Mouse (Mus musculus): ENCODE measurements around the gene Slc13a3.

Gene Slc13a3

GRCm38 (mm10) chr2:165413884-165414283 is 59.1 kb downstream of the Slc13a3 start:
- DNase-seq (ENCODE audit: low spot score) = no peak

DNA sequence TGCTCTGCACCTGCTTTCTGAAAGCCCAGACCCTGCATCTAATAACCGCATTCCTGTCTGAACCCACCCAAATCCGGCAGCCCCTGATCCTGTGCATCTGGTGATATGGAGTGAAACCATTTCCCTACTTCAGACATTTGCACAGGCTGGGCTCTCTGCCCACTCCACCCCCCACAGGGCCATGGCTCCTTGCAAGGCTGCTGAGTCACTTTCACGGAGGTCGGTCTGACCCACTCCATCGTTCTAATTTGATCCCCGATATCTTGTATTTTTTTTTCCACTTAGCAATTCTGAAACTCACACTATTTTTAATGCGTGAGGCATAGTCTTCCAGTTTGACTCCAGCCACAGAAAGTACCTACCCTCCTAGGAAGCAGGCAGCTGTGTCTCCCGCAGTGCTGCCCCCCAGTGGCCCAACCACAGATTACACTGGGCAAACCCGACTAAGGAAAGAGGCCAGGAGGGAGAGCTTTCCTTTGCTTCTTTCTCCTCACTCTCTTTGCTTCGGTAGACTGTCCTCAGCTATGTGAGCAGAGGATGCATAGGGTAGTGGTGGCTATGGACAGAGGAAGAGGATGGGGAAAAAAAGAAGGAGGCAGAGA is 65.2 kb downstream of the Slc13a3 start:
- peak; percentile 55 for DNase-seq (ENCODE audit: low spot score)

DNA sequence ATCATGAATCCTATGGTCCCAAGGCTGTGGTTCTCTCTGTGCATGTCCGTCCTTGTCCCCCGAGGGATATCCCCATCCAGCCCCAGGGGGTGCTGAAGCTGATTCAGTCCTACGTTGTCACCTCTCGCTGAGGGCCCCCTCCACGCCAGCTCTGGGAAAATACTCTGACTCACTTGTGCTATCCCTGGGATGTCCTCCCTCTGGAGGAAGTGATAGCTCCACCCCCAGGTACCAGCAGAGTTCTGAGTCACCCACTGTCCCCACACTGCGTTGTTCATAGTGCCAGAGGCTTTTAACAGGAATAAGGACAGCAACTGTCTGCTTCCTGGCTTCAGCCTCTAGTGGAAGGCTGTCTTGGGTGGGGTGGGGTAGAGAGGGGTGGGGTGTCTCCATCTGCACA is 67.7 kb downstream of the Slc13a3 start:
- DNase-seq (ENCODE audit: low spot score) = no peak

DNA sequence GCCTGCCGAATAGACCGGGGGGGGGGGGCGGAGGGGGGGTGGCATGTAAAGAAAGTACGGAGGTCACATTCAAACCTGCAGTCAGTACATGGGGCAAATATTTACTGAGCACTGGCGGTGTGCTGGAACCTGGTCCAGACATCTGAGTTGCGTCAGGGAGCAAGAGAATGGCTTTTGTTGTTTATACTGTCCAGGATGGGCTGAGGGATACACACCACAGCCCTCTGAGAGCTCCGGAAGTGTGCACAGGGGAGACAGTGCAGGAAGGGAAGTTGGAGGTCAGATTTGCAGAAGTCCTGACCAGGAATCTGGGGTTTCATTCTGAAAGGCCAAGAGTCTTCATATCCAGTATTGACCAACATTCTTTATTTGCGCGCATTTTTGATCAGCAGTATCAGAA is 68.1 kb downstream of the Slc13a3 start:
- no peak for DNase-seq (ENCODE audit: low spot score)

DNA sequence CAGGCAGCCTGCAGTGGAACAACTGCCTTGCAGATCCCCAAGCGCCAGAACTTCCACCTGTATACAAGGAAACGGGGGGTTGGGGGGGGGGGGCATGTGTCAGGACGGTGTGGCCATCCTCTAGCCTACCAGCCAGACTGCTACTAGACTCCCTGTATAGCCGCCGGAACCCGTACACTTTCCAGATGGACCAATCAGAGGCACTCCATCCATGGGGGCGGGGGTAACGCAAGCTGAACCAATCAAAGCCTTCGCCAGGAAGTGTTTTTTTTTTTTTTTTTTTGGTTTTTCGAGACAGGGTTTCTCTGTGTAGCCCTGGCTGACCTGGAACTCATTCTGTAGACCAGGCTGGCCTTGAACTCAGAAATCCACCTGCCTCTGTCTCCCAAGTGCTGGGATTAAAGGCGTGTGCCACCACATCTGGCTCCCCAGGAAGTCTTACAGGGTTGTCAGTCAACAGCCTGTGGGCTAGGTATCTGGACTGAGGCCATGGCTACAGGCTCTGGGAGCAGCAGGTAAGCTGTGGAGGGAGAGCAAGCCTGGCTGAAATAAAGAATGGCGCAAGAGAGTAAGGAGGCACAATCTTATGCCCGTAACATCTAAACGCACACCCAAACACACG is 74.8 kb downstream of the Slc13a3 start:
- DNase-seq (ENCODE audit: low spot score) = no peak

GRCm38 (mm10) chr2:165397502-165398163 is 75.4 kb downstream of the Slc13a3 start:
- no peak for DNase-seq (ENCODE audit: low spot score)

- no peak for DNase-seq (ENCODE audit: low spot score)
Measured at GRCm38 (mm10) chr2:165396831-165397501, 76.1 kb downstream of the Slc13a3 start.

DNA sequence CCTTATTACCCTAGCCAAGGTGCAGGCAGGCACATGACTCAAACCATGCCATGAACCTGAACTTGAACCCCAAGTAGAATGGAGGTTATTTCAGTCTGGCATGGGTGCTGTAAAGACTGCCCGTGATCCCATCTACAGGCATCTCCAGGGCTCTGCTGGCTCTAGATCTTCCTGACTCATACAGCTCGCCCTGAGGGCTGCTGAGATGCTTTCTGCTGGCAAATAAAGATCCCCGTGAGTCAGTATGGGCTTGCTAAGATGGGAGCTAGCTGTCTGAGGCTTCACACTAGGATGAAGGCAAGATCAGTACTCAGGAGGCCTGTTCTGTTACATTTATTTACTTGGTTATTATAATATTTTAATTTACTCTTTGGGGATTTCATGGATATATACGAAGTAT is 80.9 kb downstream of the Slc13a3 start:
- no peak for DNase-seq (ENCODE audit: low spot score)

GRCm38 (mm10) chr2:165391561-165391960 is 81.5 kb downstream of the Slc13a3 start:
- no peak for DNase-seq (ENCODE audit: low spot score)

GRCm38 (mm10) chr2:165389299-165389952 is 83.6 kb downstream of the Slc13a3 start:
- DNase-seq (ENCODE audit: low spot score) = no peak

DNA sequence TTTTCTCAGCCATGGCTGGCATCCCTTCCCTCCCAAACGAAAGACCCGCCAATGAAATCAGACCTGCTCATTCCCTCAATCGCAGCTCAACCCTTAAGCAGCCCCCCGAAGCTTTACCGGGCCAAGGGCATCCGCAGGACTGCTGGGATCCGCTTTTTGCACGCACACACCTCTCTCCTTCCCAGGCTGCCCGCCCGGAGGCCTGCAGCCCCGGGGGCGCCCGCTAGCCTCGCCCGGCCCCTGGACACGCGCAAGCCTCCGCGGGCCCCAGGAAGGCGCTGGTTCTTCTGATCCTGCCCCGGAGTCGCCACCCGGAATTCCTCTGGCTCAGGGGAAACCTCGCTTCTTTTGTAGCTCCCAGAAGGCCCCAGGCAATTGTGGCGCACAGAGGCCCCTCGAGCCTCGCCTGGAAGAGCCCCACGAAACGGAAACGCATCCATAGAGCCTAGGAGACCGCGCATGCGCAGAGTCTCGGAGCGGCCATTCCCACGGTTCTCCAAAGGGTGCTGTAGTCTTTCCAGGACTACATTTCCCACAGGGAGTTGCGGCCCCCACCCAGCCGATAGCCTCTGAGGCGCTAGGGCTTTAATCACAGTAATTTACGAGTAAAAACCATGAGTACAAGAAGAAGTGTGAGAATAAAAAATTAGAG is 85.1 kb downstream of the Slc13a3 start, which contains the start of gene Zfp334:
Gene Zfp334, minus strand, starts transcription at position 416 of the 652 bp plus-strand sequence.
- DNase-seq (ENCODE audit: low spot score) = peak; percentile 96

DNA sequence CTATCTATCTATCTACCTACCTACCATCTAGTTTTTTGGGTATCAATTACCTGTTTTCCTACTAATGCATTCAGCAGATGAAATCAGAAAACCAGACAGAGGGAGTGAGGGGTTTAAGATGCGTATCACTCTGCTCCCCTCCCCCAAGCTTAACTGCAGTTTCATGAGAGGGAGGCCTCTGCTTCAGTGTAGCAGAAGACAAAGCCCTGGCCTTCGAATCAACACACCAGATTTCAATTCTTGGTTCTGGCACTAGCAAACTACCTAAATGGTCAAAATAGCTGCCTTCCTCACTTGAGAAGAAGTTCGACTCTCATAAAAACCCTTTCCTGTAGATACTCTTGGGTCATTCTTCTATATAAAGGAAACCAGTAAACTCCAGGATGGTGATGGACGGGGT is 85.7 kb downstream of the Slc13a3 start:
- no peak for DNase-seq (ENCODE audit: low spot score)

DNA sequence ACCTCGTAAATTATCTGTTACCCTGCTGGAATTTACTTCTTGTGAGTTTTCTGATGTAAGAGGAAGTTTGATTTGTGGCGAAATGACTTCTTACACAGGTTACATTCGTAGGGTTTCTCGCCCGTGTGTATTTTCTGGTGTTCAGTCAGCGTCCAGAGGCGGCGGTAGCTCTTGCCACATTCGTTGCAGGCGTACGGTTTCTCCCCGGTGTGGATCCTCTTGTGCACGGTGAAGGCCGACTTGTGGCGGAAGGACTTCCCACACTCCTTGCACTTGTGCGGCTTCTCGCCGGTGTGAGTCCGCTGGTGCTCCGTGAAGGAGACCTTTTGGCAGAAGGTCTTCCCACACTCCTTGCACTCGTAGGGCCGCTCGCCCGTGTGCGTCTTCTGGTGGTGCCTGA is 93.0 kb downstream of the Slc13a3 start:
- DNase-seq (ENCODE audit: low spot score) = no peak

GRCm38 (mm10) chr2:165376001-165376400 is 97.0 kb downstream of the Slc13a3 start:
- no peak for DNase-seq (ENCODE audit: low spot score)

DNA sequence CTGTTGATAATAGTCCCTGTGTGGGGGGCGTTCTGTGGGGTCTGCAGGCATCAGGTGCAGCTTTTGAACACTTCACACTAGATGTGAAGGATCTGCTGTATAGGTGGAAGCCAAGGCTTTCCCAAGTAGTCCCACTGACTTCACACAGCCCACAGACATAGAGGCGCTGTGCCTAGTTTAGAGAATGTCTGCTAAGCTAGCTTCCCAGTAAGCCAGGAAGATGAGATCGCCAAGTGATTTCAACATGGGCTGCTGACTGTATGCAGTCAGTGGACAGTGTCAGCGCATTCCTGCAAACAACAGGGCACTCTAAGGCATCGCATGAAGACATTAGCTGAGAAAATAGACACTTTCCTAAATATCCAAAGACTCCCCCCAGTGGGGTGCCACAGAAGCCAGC is 97.6 kb downstream of the Slc13a3 start:
- DNase-seq (ENCODE audit: low spot score) = no peak

DNA sequence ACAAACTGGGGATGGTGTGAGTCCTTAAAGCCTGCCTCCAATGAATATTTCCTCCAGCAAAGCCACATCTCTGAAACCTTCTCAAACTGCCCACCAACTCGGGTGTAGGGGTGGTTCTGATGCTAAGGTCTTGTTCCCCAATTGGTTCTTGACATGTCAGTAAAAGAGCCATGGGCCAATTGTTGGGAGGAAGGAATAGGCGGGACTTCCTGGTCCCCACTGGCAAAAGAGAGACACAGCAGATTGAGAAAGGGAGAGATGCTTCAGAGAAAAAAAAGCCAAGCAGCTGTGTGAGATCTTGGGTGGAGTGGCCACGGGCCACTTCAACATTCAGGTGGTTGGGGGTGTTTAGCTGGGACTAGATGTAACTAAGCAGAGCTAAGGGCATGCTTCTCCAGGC is 102.0 kb downstream of the Slc13a3 start:
- DNase-seq (ENCODE audit: low spot score) = no peak

GRCm38 (mm10) chr2:165370348-165370747 is 102.7 kb downstream of the Slc13a3 start:
- no peak for DNase-seq (ENCODE audit: low spot score)

- no peak for DNase-seq (ENCODE audit: low spot score)
Measured at GRCm38 (mm10) chr2:165368496-165368895, 104.5 kb downstream of the Slc13a3 start, which contains the start of gene Zfp663. Gene Zfp663, minus strand, starts transcription at chr2:165368729.

- no peak for DNase-seq (ENCODE audit: low spot score)
Measured at GRCm38 (mm10) chr2:165367868-165368439, 105.1 kb downstream of the Slc13a3 start.

- peak; percentile 60 for DNase-seq (ENCODE audit: low spot score)
Measured at GRCm38 (mm10) chr2:165367047-165367520, 105.9 kb downstream of the Slc13a3 start.

All from testis, postnatal 14 days (tissue).